Mouse (Mus musculus) stomach, postnatal 0 days (tissue): Measurements from ENCODE around the gene Hspa1l. TPM values are rescaled to one million over a fixed set of nuclear protein-coding genes. Genes with fewer than 3 reads are reported as not detected.
"Not testable (repeated sequence)": the region's sequence is repeated elsewhere in the genome, so short reads cannot be mapped to it uniquely, and the experiment has no call there.

Experiments
- ATAC-seq: fragments of 200-750 bp; cut with Nextera tagmentation; 2 replicates; pipeline ENCODE4 v1.8.0; 2017; ENCODE audit not compliant: low FRiP score, low TSS enrichment
- DNase-seq: peaks from one replicate; pipeline ENCODE4 v3.0.0-alpha.2; 2016; ENCODE audit warnings: low spot score
- H3K27ac ChIP-seq: fragments of 300-500 bp; sonication (generic); replicated peaks from 2 replicates; pipeline ENCODE4 v1.5.1; 2014; ENCODE audit warnings: mild to moderate bottlenecking, control low read depth
- H3K27me3 ChIP-seq: fragments of 300-500 bp; sonication (generic); 2 replicates; pipeline ENCODE4 v1.6.1; 2014; ENCODE audit warnings: low read length; ENCODE audit not compliant: control insufficient read depth, insufficient read depth
- H3K36me3 ChIP-seq: fragments of 300-500 bp; sonication (generic); 2 replicates; pipeline ENCODE4 v1.6.1; 2014; ENCODE audit warnings: low read length, mixed read lengths; ENCODE audit not compliant: control insufficient read depth, insufficient read depth
- H3K4me1 ChIP-seq: fragments of 300-500 bp; sonication (generic); replicated peaks from 2 replicates; pipeline ENCODE4 v1.6.1; 2014; ENCODE audit warnings: antibody characterized with exemption; ENCODE audit not compliant: control insufficient read depth, insufficient read depth
- H3K4me2 ChIP-seq: fragments of 300-500 bp; sonication (generic); replicated peaks from 2 replicates; pipeline ENCODE4 v1.6.1; 2014; ENCODE audit warnings: low read depth, mild to moderate bottlenecking, control low read depth, moderate library complexity
- H3K4me3 ChIP-seq: fragments of 300-500 bp; sonication (generic); 2 replicates; pipeline ENCODE4 v1.5.1; 2014; ENCODE audit warnings: low read depth, low read length, control low read depth
- H3K9ac ChIP-seq: fragments of 300-500 bp; sonication (generic); 2 replicates; pipeline ENCODE4 v1.6.1; 2014; ENCODE audit warnings: mild to moderate bottlenecking, low read length, control low read depth, mixed read lengths
- H3K9me3 ChIP-seq: fragments of 300-500 bp; sonication (generic); 2 replicates; pipeline ENCODE4 v1.6.1; 2016; ENCODE audit warnings: low read length; ENCODE audit not compliant: control insufficient read depth
- CTCF ChIP-seq: IDR thresholded peaks from 2 replicates; pipeline ENCODE4 v1.5.1; 2016; ENCODE audit warnings: antibody characterized with exemption, low read depth, mild to moderate bottlenecking, moderate library complexity
- EP300 ChIP-seq: optimal IDR thresholded peaks from 2 replicates; pipeline ENCODE3; 2016; ENCODE audit warnings: antibody characterized with exemption
- WGBS: fragments of 180-500 bp; shearing (Covaris S2); extraction: QIAGEN DNeasy Blood & Tissue Kit; methylation state at CpG from one replicate; pipeline ENCODE4 v1.1.7; 2014; 5-methylcytosine and 5-hydroxymethylcytosine counted together
- polyA plus RNA-seq: library from polyadenylated mRNA; unstranded; fragments of >200 nt; fragmentation: Nextera tagmentation; extraction: Ambion mirVana; gene quantifications from 2 replicates; pipeline ENCODE4 v1.2.1, GENCODE M21; 2015

The Hspa1l gene
- polyA plus RNA-seq, 1 experiment from 2014 or later: 0.25 TPM

- no peaks in the 10 kb centered on the region for H3K4me1 ChIP-seq
- WGBS: 12% methylated on average over 15 of the region's 15 CpGs
- peak overlapping the region; percentile 65 for H3K27ac ChIP-seq
- no peaks in the 10 kb centered on the region for H3K36me3 ChIP-seq
- peak overlapping the region; percentile 21 for H3K4me3 ChIP-seq
- peak overlapping the region; percentile 49 for H3K4me2 ChIP-seq
- no peaks in the 10 kb centered on the region for H3K9me3 ChIP-seq
- no peak for TF ChIP-seq EP300
- TF ChIP-seq CTCF: no peak
- ATAC-seq: no peak
- peak overlapping the region; percentile 48 for H3K9ac ChIP-seq
- no peaks in the 10 kb centered on the region for H3K27me3 ChIP-seq
- DNase-seq: no peak
Measured at GRCm38 (mm10) chr17:34941344-34942041, 31.0 kb upstream of the Hspa1l start.

GRCm38 (mm10) chr17:34943128-34943815, 29.2 kb upstream of the Hspa1l start:
- TF ChIP-seq CTCF (no peak), EP300 (no peak)
- H3K36me3 ChIP-seq: no peaks in the 10 kb centered on the region
- H3K4me1 ChIP-seq: no peaks in the 10 kb centered on the region
- H3K27me3 ChIP-seq: no peaks in the 10 kb centered on the region
- H3K4me3 ChIP-seq: no peak overlapping the region
- H3K9me3 ChIP-seq: no peaks in the 10 kb centered on the region
- 88% methylated on average over 4 of the region's 4 CpGs for WGBS
- DNase-seq (no peak), ATAC-seq (no peak)
- no peak overlapping the region for H3K9ac ChIP-seq
- no peak overlapping the region for H3K4me2 ChIP-seq
- H3K27ac ChIP-seq: no peak overlapping the region

- Histone ChIP-seq H3K9me3 (no peaks in the 10 kb centered on the region), H3K4me2 (no peak overlapping the region), H3K36me3 (no peaks in the 10 kb centered on the region), H3K27me3 (no peaks in the 10 kb centered on the region), H3K4me3 (no peak overlapping the region), H3K27ac (no peak overlapping the region), H3K9ac (peak overlapping the region; percentile 8; the same call in 1 of the 2 replicates), H3K4me1 (no peaks in the 10 kb centered on the region)
- TF ChIP-seq CTCF: no peak
- no peak for TF ChIP-seq EP300
- no peak; the same call in 1 of the 2 replicates for ATAC-seq
- DNase-seq: no peak
Measured at GRCm38 (mm10) chr17:34944362-34944761, 28.1 kb upstream of the Hspa1l start.

- Histone ChIP-seq H3K9me3 (no peaks in the 10 kb centered on the region), H3K36me3 (0 out of 2 replicates have a peak, but pooled peaks cover 7% of the 10 kb centered on the region), H3K27me3 (no peaks in the 10 kb centered on the region), H3K27ac (no peak overlapping the region), H3K9ac (no peak overlapping the region), H3K4me1 (peaks cover 5% of the 10 kb centered on the region; the same call in 1 of the 2 replicates), H3K4me2 (no peak overlapping the region), H3K4me3 (no peak overlapping the region)
- DNase-seq (no peak), ATAC-seq (no peak)
- 86% methylated on average over 5 of the region's 5 CpGs for WGBS
- no peak for TF ChIP-seq CTCF
- no peak for TF ChIP-seq EP300
Measured at GRCm38 (mm10) chr17:34946486-34947140, 25.9 kb upstream of the Hspa1l start.

- WGBS: 15% methylated on average over 8 of the region's 8 CpGs
- Histone ChIP-seq H3K4me2 (no peak overlapping the region), H3K9ac (no peak overlapping the region), H3K27ac (no peak overlapping the region), H3K4me3 (no peak overlapping the region), H3K4me1 (peaks cover 5% of the 10 kb centered on the region; the same call in 1 of the 2 replicates), H3K27me3 (no peaks in the 10 kb centered on the region), H3K9me3 (no peaks in the 10 kb centered on the region), H3K36me3 (0 out of 2 replicates have a peak, but pooled peaks cover 7% of the 10 kb centered on the region)
- no peak for ATAC-seq
- TF ChIP-seq EP300: no peak
- TF ChIP-seq CTCF: peak; percentile 70
- peak; percentile 56 for DNase-seq
Measured at GRCm38 (mm10) chr17:34947606-34948005, 24.9 kb upstream of the Hspa1l start.

- H3K9me3 ChIP-seq, ATAC-seq, H3K4me1 ChIP-seq, H3K4me3 ChIP-seq, H3K9ac ChIP-seq, DNase-seq, H3K4me2 ChIP-seq, H3K36me3 ChIP-seq, H3K27ac ChIP-seq, H3K27me3 ChIP-seq: not testable (repeated sequence)
- WGBS: 58% methylated on average over 9 of the region's 9 CpGs
Measured at GRCm38 (mm10) chr17:34948721-34949552, 23.6 kb upstream of the Hspa1l start.
